ENCODE assay signal across 10 mouse cellular contexts in the genomic region with DNA sequence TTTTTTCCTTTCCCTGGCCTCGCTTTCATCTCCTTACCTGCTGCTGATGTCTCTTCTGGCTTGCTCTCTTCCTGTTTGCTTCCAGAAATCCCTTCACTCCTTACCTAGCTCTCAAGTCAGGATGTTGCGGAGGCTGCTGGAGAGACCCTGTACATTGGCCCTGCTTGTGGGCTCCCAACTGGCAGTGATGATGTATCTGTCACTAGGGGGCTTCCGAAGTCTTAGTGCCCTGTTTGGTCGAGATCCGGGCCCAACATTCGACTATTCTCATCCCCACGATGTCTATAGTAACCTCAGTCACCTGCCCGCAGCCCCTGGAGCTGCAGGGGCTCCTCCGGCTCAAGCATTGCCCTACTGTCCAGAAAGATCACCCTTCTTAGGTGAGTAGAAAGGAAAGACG. TPM values are rescaled to one million over a fixed set of nuclear protein-coding genes. Genes with fewer than 3 reads are reported as not detected.
DNase-seq lines count a peak whose midpoint lies in the region; ATAC-seq and TF ChIP-seq lines count a peak whose summit lies in the region.
"Had no signal": no experiment of that assay in that cellular context is flagged by ENCODE, and none has a peak within 500 bp of the region (broad histone marks: within the 10 kb centered on the region; RNA-seq: fewer than 3 reads in every experiment).

No protein-coding gene starts in this region.

- no peak overlapping the region for H3K4me3 ChIP-seq in heart, postnatal 0 days (ENCODE audit: low read depth, low read length)
- H3K4me3 ChIP-seq in MEL (ENCODE audit: control insufficient read depth in 1 of 2, insufficient read depth in 1 of 2, low read depth in 2 of 2, low read length in 2 of 2): peak overlapping the region; percentile 73 to 89
- no peak overlapping the region for H3K4me3 ChIP-seq in forebrain, embryonic 14.5 days (ENCODE audit: low read depth, low read length)
- H3K4me3 ChIP-seq in macrophage (ENCODE audit: inconsistent target): no peak overlapping the region

- no peak for TF ChIP-seq EP300 in heart, postnatal 0 days (IDR thresholded peaks at IDR 0.05; ENCODE audit: low read depth)
- TF ChIP-seq EP300 in MEL (IDR thresholded peaks at IDR 0.05; ENCODE audit: low read depth in 1 of 2, low read length in 2 of 2): no peak

- peak overlapping the region; percentile 98; the same call in 1 of the 2 replicates for H3K4me2 ChIP-seq in heart, postnatal 0 days (ENCODE audit: low read depth, low read length)
- peak overlapping the region; percentile 95; the same call in 1 of the 2 replicates for H3K4me2 ChIP-seq in forebrain, embryonic 14.5 days (ENCODE audit: low read length)

- WGBS in heart, postnatal 0 days: 64% methylated on average over 10 of the region's 10 CpGs
- 78% methylated on average over 10 of the region's 10 CpGs for WGBS in forebrain, embryonic 14.5 days
- 70% methylated on average over 9 of the region's 10 CpGs for WGBS in macrophage (ENCODE audit: missing documents)

- H3K27ac ChIP-seq in heart, postnatal 0 days (ENCODE audit: low read depth): no peak overlapping the region
- H3K27ac ChIP-seq in MEL (ENCODE audit: control insufficient read depth, low read depth, low read length) (peak overlapping the region; percentile 53), macrophage (peak overlapping the region; percentile 53)
- H3K27ac ChIP-seq in forebrain, embryonic 14.5 days (ENCODE audit: low read depth, low read length): no peak overlapping the region
- H3K27ac ChIP-seq: midbrain, embryonic 12.5 days had no signal

- no peak for TF ChIP-seq RAD21 in MEL (IDR thresholded peaks at IDR 0.05; ENCODE audit: low read depth, low read length)

- H3K27me3 ChIP-seq in heart, postnatal 0 days (ENCODE audit: control insufficient read depth, insufficient read depth, low read length): no peaks in the 10 kb centered on the region
- H3K27me3 ChIP-seq in MEL (ENCODE audit: control insufficient read depth in 1 of 2, insufficient read depth in 2 of 2, low read length in 2 of 2): no peaks in the 10 kb centered on the region
- no peaks in the 10 kb centered on the region for H3K27me3 ChIP-seq in forebrain, embryonic 14.5 days (replicated peaks; ENCODE audit: control insufficient read depth, insufficient read depth, low read length)
- H3K27me3 ChIP-seq: midbrain, embryonic 12.5 days had no signal

- no peak for TF ChIP-seq CTCF in heart, postnatal 0 days (IDR thresholded peaks at IDR 0.05; ENCODE audit: low read depth)
- no peak for TF ChIP-seq CTCF in MEL (IDR thresholded peaks at IDR 0.05 in 2 of 3, conservative IDR thresholded peaks at IDR 0.05 in 1 of 3; ENCODE audit: control insufficient read depth in 1 of 3, insufficient read depth in 1 of 3, low read depth in 2 of 3, low read length in 3 of 3, poor library complexity in 1 of 3, severe bottlenecking in 1 of 3)

- H3K9ac ChIP-seq in heart, postnatal 0 days (replicated peaks; ENCODE audit: low read depth, low read length): no peak overlapping the region
- peak overlapping the region; percentile 51 for H3K9ac ChIP-seq in MEL (ENCODE audit: control insufficient read depth, low read depth, low read length, poor library complexity, severe bottlenecking)
- no peak overlapping the region for H3K9ac ChIP-seq in forebrain, embryonic 14.5 days (ENCODE audit: low read length)

- peaks cover 42% of the 10 kb centered on the region for H3K36me3 ChIP-seq in heart, postnatal 0 days (replicated peaks; ENCODE audit: control insufficient read depth, insufficient read depth, low read length)
- peaks cover 1 to 30% of the 10 kb centered on the region in 2 experiments; a peak in 3 of 4 replicates for H3K36me3 ChIP-seq in MEL (ENCODE audit: control insufficient read depth in 1 of 2, insufficient read depth in 2 of 2, low read length in 2 of 2)
- H3K36me3 ChIP-seq in forebrain, embryonic 14.5 days (ENCODE audit: control insufficient read depth, insufficient read depth, low read length): peaks cover 49% of the 10 kb centered on the region
- H3K36me3 ChIP-seq in macrophage (ENCODE audit: inconsistent target): peaks cover 30% of the 10 kb centered on the region

- DNase-seq in heart, postnatal 0 days (ENCODE audit: low spot score): no peak
- no peak for DNase-seq in heart, adult 8-10 months (ENCODE audit: low spot score)
- peak; percentile 46 for DNase-seq in MEL (ENCODE audit: low read depth, low spot score)
- no peak for DNase-seq in forebrain, embryonic 14.5 days (ENCODE audit: low spot score)
- no peak for DNase-seq in left cerebral cortex, adult 9 months (ENCODE audit: low spot score in 2 of 2)
- DNase-seq: cerebellum, adult 2 months had no signal

- TF ChIP-seq POLR2A in MEL (IDR thresholded peaks at IDR 0.05; ENCODE audit: control insufficient read depth in 1 of 2, insufficient read depth in 1 of 2, low read depth in 1 of 2, low read length in 2 of 2, poor library complexity in 1 of 2): no peak

- no peak for ATAC-seq in heart, postnatal 0 days (ENCODE audit: insufficient read depth, low read depth)
- no peak for ATAC-seq in forebrain, embryonic 14.5 days
- ATAC-seq in frontal cortex, adult (ENCODE audit: low TSS enrichment): no peak
- ATAC-seq in monocyte, adult 5-6 weeks (replicated peaks; ENCODE audit: insufficient number of reproducible peaks, low FRiP score, low TSS enrichment, poor library complexity, severe bottlenecking): no peak

- H3K4me1 ChIP-seq in heart, postnatal 0 days (ENCODE audit: control insufficient read depth, insufficient read depth): peaks cover 12% of the 10 kb centered on the region; the same call in 1 of the 2 replicates
- H3K4me1 ChIP-seq in MEL (ENCODE audit: control insufficient read depth in 1 of 2, insufficient read depth in 2 of 2, low read length in 2 of 2): peaks cover 16 to 23% of the 10 kb centered on the region in 2 experiments
- peaks cover 12% of the 10 kb centered on the region; the same call in 1 of the 2 replicates for H3K4me1 ChIP-seq in forebrain, embryonic 14.5 days (ENCODE audit: control insufficient read depth, insufficient read depth, low read length)

- H3K9me3 ChIP-seq in heart, postnatal 0 days (replicated peaks; ENCODE audit: control insufficient read depth, low read length): no peaks in the 10 kb centered on the region
- no peaks in the 10 kb centered on the region for H3K9me3 ChIP-seq in MEL (replicated peaks; ENCODE audit: insufficient read depth, low read length)
- no peaks in the 10 kb centered on the region for H3K9me3 ChIP-seq in forebrain, embryonic 14.5 days (replicated peaks; ENCODE audit: control insufficient read depth, low read length)
- H3K9me3 ChIP-seq: midbrain, embryonic 12.5 days had no signal

- H3K79me2 ChIP-seq in MEL (ENCODE audit: control insufficient read depth, insufficient read depth, low read length, poor library complexity) (no peaks in the 10 kb centered on the region; the same call in 1 of the 2 replicates), macrophage (ENCODE audit: inconsistent target) (peaks cover 20% of the 10 kb centered on the region)

RNA-seq across cellular contexts. Expression of a gene that starts 1.5 kb away (rescaled TPM):
- 28.9 and 55.0 TPM in 2 replicates for total RNA-seq in heart, postnatal 0 days (2014; rRNA removed; ENCODE audit: low replicate concordance)
- 32.6 and 34.3 TPM in 2 replicates for polyA plus RNA-seq in heart, postnatal 0 days (2015; fragmentation: Nextera tagmentation; extraction: Ambion mirVana)
- 10 to 100 TPM; 15.4 to 20.8 (median 19.1) TPM for total RNA-seq in heart, adult 8-10 months (2022)
- total RNA-seq in MEL (2012; rRNA removed): 16.5 and 16.8 TPM in 2 replicates
- polyA plus RNA-seq in MEL (2012; ENCODE audit: insufficient read depth in 1 of 2, insufficient read length in 2 of 2, low read depth in 1 of 2, low replicate concordance in 2 of 2, missing spikeins in 1 of 2) (10 to 100 TPM in 1 of 2 experiments, not detected in 1; 33.1 TPM), macrophage (2018) (10.2 to 16.8 TPM (median 14.2 TPM) in 3 replicates)
- 74.9 and 94.2 TPM in 2 replicates for polyA plus RNA-seq in forebrain, embryonic 14.5 days (2014; fragmentation: Nextera tagmentation; extraction: Ambion mirVana)
- 100 to 1,000 TPM in 1 of 26 experiments, 10 to 100 TPM in 22, 1 to 10 TPM in 3; 4.6 to 147 (median 33.7) TPM for total RNA-seq in macrophage (2018; cell fraction: chromatin; rRNA removed)
- total RNA-seq in macrophage (2018; cell fraction: cytosol; rRNA removed): 10 to 100 TPM in 24 of 26 experiments, 1 to 10 TPM in 2; 7.9 to 17.8 (median 13.5) TPM
- 100 to 1,000 TPM in 2 of 26 experiments, 10 to 100 TPM in 24; 15.1 to 160 (median 31.6) TPM for total RNA-seq in macrophage (2018; cell fraction: nucleus; rRNA removed)
- total RNA-seq in monocyte, adult 5-6 weeks (2017): 32.4 to 35.5 TPM (median 34.3 TPM) in 3 replicates

RNA-seq across cellular contexts. Expression of a gene that starts 9.4 kb away (rescaled TPM):
- 32.7 and 52.4 TPM in 2 replicates for total RNA-seq in heart, postnatal 0 days (2014; rRNA removed; ENCODE audit: low replicate concordance)
- 24.3 and 24.6 TPM in 2 replicates for polyA plus RNA-seq in heart, postnatal 0 days (2015; fragmentation: Nextera tagmentation; extraction: Ambion mirVana)
- 10 to 100 TPM; 11.9 to 16.6 (median 12.7) TPM for total RNA-seq in heart, adult 8-10 months (2022)
- 21.5 and 27.0 TPM in 2 replicates for total RNA-seq in MEL (2012; rRNA removed)
- polyA plus RNA-seq in MEL (2012; ENCODE audit: insufficient read depth in 1 of 2, insufficient read length in 2 of 2, low read depth in 1 of 2, low replicate concordance in 2 of 2, missing spikeins in 1 of 2): 10 to 100 TPM in 1 of 2 experiments, not detected in 1; 63.6 TPM
- polyA plus RNA-seq in forebrain, embryonic 14.5 days (2014; fragmentation: Nextera tagmentation; extraction: Ambion mirVana): 41.4 and 46.0 TPM in 2 replicates
- 100 to 1,000 TPM in 17 of 26 experiments, 10 to 100 TPM in 9; 57.3 to 161 (median 104) TPM for total RNA-seq in macrophage (2018; cell fraction: chromatin; rRNA removed)
- 10 to 100 TPM in 12 of 26 experiments, 1 to 10 TPM in 14; 6.6 to 17.2 (median 9.9) TPM for total RNA-seq in macrophage (2018; cell fraction: cytosol; rRNA removed)
- 100 to 1,000 TPM in 8 of 26 experiments, 10 to 100 TPM in 18; 37.4 to 153 (median 74.8) TPM for total RNA-seq in macrophage (2018; cell fraction: nucleus; rRNA removed)
- 8.6 to 27.3 TPM (median 12.1 TPM) in 3 replicates for polyA plus RNA-seq in macrophage (2018)
- 9.2 to 14.2 TPM (median 11.1 TPM) in 3 replicates for total RNA-seq in monocyte, adult 5-6 weeks (2017)

RNA-seq across cellular contexts. Expression of a gene that starts 16.2 kb away (rescaled TPM):
- total RNA-seq in heart, postnatal 0 days (2014; rRNA removed; ENCODE audit: low replicate concordance): 20.0 and 27.3 TPM in 2 replicates
- polyA plus RNA-seq in heart, postnatal 0 days (2015; fragmentation: Nextera tagmentation; extraction: Ambion mirVana): 30.6 and 32.3 TPM in 2 replicates
- 10 to 100 TPM; 18.9 to 21.1 (median 19.9) TPM for total RNA-seq in heart, adult 8-10 months (2022)
- total RNA-seq in MEL (2012; rRNA removed): 10.0 and 11.3 TPM in 2 replicates
- polyA plus RNA-seq in MEL (2012; ENCODE audit: insufficient read depth in 1 of 2, insufficient read length in 2 of 2, low read depth in 1 of 2, low replicate concordance in 2 of 2, missing spikeins in 1 of 2) (10 to 100 TPM in 1 of 2 experiments, not detected in 1; 66.4 TPM), macrophage (2018) (17.1 to 34.6 TPM (median 21.1 TPM) in 3 replicates)
- 89.9 and 104 TPM in 2 replicates for polyA plus RNA-seq in forebrain, embryonic 14.5 days (2014; fragmentation: Nextera tagmentation; extraction: Ambion mirVana)
- 100 to 1,000 TPM in 11 of 26 experiments, 10 to 100 TPM in 15; 16.1 to 152 (median 79.6) TPM for total RNA-seq in macrophage (2018; cell fraction: chromatin; rRNA removed)
- 10 to 100 TPM in 25 of 26 experiments, 1 to 10 TPM in 1; 9.9 to 31.8 (median 21.5) TPM for total RNA-seq in macrophage (2018; cell fraction: cytosol; rRNA removed)
- 100 to 1,000 TPM in 2 of 26 experiments, 10 to 100 TPM in 24; 15.2 to 101 (median 51.3) TPM for total RNA-seq in macrophage (2018; cell fraction: nucleus; rRNA removed)
- total RNA-seq in monocyte, adult 5-6 weeks (2017): 8.1 to 12.6 TPM (median 11.2 TPM) in 3 replicates

RNA-seq across cellular contexts. Expression of a gene that starts 20.4 kb away (rescaled TPM):
- 962 and 1,127 TPM in 2 replicates for total RNA-seq in heart, postnatal 0 days (2014; rRNA removed; ENCODE audit: low replicate concordance)
- 998 and 1,009 TPM in 2 replicates for polyA plus RNA-seq in heart, postnatal 0 days (2015; fragmentation: Nextera tagmentation; extraction: Ambion mirVana)
- total RNA-seq in heart, adult 8-10 months (2022): 1,000 to 10,000 TPM; 1,619 to 1,708 (median 1,672) TPM
- 164 and 169 TPM in 2 replicates for total RNA-seq in MEL (2012; rRNA removed)
- polyA plus RNA-seq in MEL (2012; ENCODE audit: insufficient read depth in 1 of 2, insufficient read length in 2 of 2, low read depth in 1 of 2, low replicate concordance in 2 of 2, missing spikeins in 1 of 2) (100 to 1,000 TPM; 292 to 415 TPM), macrophage (2018) (84.3 to 125 TPM (median 122 TPM) in 3 replicates)
- polyA plus RNA-seq in forebrain, embryonic 14.5 days (2014; fragmentation: Nextera tagmentation; extraction: Ambion mirVana): 244 and 260 TPM in 2 replicates
- 100 to 1,000 TPM in 5 of 26 experiments, 10 to 100 TPM in 21; 23.3 to 134 (median 69.0) TPM for total RNA-seq in macrophage (2018; cell fraction: chromatin; rRNA removed)
- total RNA-seq in macrophage (2018; cell fraction: cytosol; rRNA removed): 100 to 1,000 TPM in 24 of 26 experiments, 10 to 100 TPM in 2; 92.6 to 136 (median 113) TPM
- 100 to 1,000 TPM in 5 of 26 experiments, 10 to 100 TPM in 21; 40.2 to 135 (median 71.8) TPM for total RNA-seq in macrophage (2018; cell fraction: nucleus; rRNA removed)
- 172 to 231 TPM (median 231 TPM) in 3 replicates for total RNA-seq in monocyte, adult 5-6 weeks (2017)

RNA-seq across cellular contexts. Expression of a gene that starts 21.4 kb away (rescaled TPM):
- total RNA-seq in heart, postnatal 0 days (2014; rRNA removed; ENCODE audit: low replicate concordance): 4.1 and 5.5 TPM in 2 replicates
- polyA plus RNA-seq in heart, postnatal 0 days (2015; fragmentation: Nextera tagmentation; extraction: Ambion mirVana): 3.8 and 3.9 TPM in 2 replicates
- under 1 TPM; 0.19 to 0.60 (median 0.25) TPM for total RNA-seq in heart, adult 8-10 months (2022)
- not detected in 2 replicates for total RNA-seq in MEL (2012; rRNA removed)
- under 1 TPM in 1 of 2 experiments, not detected in 1; 0.03 TPM for polyA plus RNA-seq in MEL (2012; ENCODE audit: insufficient read depth in 1 of 2, insufficient read length in 2 of 2, low read depth in 1 of 2, low replicate concordance in 2 of 2, missing spikeins in 1 of 2)
- 2.5 and 3.9 TPM in 2 replicates for polyA plus RNA-seq in forebrain, embryonic 14.5 days (2014; fragmentation: Nextera tagmentation; extraction: Ambion mirVana)
- 10 to 100 TPM in 3 of 26 experiments, 1 to 10 TPM in 5, under 1 TPM in 6, not detected in 12; 0.19 to 61.4 (median 1.3) TPM for total RNA-seq in macrophage (2018; cell fraction: chromatin; rRNA removed)
- total RNA-seq in macrophage (2018; cell fraction: cytosol; rRNA removed): 10 to 100 TPM in 1 of 26 experiments, 1 to 10 TPM in 3, under 1 TPM in 17, not detected in 5; 0.03 to 27.9 (median 0.11) TPM
- 10 to 100 TPM in 3 of 26 experiments, 1 to 10 TPM in 3, under 1 TPM in 13, not detected in 7; 0.11 to 67.7 (median 0.33) TPM for total RNA-seq in macrophage (2018; cell fraction: nucleus; rRNA removed)
- polyA plus RNA-seq in macrophage (2018): 0.04 TPM in 1 of 3 replicates, not detected in the others
- not detected in 3 replicates for total RNA-seq in monocyte, adult 5-6 weeks (2017)

Comparison
In these comparisons a context has a peak if more than half of its experiments do, and no peak if none do; other contexts are left out.
1. H3K27ac ChIP-seq: peak in MEL (single experiment) and macrophage (single experiment); none in heart, postnatal 0 days (single experiment) and forebrain, embryonic 14.5 days (single experiment).
2. H3K4me3 ChIP-seq: peak in MEL (2 of 2); none in heart, postnatal 0 days (single experiment), forebrain, embryonic 14.5 days (single experiment) and macrophage (single experiment).